Mouse (Mus musculus) cerebellum, adult 18-20 months (tissue): ENCODE data around the gene Rnf114.

Experiments
- DNase-seq, 2 experiments: peaks; one replicate each; pipeline ENCODE4 v3.0.0; 2021

Rnf114 gene

DNA sequence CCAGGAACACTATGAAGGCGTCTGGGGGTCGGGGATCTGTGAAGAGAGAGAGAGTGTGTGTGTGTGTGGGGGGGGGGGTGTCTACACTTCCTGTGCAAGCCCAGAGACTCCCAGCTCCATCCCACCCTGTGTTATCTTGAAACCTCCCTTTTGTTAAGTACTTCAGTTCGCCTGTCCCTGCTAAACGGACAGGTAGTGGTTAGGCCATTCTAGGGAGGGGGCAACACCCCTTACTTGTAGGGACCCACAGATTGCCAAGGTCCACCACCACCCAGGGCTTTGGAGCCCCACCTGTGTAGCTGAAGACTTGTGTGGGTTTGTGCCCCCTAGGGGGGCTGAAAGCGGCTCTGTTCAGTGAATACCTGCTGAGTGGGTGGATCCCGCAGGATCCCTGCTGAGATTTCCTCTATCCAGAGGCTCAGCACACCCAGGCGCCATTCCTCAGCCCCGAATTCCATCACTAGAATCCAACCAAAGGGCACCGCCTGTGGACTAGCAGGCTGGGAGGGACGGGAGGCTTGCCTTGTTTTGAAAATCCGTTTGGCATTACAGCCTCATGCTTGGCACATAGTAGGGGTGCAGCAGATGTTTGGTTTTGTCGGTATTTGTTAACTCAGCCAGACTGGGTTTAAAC lies 48.1 kb downstream of the Rnf114 start:
- no peak for DNase-seq

DNA sequence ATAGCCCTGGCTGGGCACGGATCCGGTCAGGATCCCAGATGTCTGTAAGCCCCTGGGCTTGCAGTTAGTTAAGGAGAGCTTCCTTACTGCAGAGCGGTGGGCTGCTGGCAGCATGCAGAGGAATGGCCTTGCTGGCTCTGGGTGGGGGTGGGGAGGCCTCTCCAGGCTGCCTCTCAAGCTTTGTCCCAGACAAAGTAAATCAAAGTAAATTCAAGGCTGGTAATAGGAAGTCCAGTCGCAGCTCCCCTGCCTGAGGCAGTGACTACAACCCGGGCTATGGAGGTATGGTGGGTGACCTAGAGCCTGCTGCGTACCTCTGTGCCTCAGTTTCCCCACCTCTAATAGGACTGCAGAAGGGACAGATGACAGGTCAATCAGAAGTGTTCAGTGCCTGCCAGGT lies 48.9 kb downstream of the Rnf114 start:
- no peak for DNase-seq

DNA sequence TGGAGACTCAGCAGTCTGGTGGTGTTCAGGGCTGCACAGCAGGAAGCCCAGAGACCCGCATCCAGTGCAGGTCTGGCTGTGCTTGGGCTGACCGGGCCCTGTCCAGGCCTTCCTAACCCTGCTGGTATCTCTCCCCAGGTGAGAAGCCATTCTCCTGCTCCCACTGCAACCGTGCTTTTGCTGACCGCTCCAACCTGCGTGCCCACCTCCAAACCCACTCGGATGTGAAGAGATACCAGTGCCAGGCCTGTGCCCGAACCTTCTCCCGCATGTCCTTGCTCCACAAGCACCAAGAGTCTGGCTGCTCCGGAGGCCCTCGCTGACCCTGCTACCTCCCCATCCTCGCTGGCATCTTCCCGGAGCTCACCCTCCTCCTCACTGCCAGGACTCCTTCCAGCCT lies 49.3 kb downstream of the Rnf114 start:
- DNase-seq, result no peak

DNA sequence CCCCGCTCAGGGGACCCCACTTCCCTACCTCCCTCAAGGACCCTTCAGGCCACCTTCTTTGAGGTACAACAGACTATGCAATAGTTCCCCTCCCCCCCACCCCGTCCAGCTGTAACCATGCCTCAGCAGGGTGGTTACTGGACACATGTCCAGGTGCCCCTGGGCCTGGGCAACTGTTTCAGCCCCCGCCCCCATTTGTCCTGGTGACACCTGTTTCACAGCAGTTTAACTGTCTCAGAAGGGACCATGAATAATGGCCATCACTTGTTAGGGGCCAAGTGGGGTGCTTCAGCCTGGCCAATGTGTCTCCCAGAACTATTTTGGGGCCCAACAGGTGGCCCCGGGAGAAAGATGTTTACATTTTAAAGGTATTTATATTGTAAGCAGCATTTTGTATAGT lies 49.9 kb downstream of the Rnf114 start:
- DNase-seq, result no peak

DNA sequence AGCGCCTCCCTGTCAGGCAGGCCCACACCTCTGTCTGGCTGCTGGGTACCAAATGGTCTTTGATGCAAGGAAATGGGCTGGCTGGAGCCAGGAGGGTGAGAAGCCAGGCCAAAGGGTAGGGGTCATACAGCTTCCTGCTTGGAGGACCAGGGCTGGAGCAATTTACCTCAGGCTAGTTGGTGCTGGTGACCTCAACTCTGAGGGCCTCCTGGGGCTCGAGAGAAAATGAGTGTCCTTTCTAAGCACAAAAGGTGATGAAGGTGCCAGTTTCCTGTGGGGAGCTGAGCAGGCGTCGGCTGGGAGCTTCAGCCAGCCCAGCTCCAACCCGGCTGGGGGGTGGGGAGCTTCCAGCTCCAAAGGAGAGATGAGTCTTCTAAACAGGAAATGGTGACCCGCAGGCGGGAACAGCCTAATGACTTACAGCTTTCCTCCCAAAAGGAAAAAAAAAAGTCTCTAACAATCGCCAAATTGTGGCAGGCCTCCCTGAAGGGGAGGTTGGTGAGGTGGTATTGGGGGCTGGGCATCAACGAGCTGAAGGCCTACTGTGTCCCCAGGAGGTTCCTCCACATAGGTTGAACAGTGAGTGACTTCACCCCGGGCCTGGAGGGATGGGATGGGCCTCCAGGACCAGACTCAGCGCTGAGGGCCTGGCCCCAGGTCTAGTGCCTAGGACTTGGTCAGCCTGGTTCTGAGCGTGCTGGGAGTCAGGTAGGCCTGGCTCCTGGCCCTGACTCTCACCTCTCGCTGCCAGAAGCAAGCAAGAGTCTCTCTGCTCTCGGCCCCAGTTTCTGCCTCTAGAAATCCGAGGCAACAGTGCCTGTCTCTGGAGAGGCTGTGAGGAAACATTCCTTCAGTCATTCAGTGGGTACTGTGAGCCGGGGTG lies 50.9 kb downstream of the Rnf114 start:
- peak in 1 of 2 experiments; percentile 12 for DNase-seq

GRCm38 (mm10) chr2:167544004-167544356 lies 51.5 kb downstream of the Rnf114 start:
- DNase-seq, result no peak

DNA sequence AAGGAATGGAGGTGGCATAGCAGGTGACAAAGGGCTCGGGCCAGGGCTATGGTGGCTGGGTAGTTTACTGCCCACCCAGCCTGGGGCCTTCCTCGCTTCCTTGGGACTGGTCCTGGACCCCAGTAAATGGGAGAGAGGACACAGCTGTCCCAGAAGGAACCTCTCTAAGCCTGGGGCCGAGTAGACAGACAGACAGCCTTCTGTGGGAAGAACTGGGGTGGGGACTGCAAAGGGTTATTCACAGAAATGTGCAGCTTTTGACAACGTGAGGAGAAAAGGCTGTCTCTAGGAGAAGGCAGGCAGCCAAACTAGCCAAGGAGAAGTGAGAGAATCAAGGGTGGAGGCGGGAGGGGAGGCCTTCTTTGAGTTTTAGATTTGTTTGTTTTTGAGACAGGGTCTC lies 52.0 kb downstream of the Rnf114 start:
- DNase-seq, result no peak

DNA sequence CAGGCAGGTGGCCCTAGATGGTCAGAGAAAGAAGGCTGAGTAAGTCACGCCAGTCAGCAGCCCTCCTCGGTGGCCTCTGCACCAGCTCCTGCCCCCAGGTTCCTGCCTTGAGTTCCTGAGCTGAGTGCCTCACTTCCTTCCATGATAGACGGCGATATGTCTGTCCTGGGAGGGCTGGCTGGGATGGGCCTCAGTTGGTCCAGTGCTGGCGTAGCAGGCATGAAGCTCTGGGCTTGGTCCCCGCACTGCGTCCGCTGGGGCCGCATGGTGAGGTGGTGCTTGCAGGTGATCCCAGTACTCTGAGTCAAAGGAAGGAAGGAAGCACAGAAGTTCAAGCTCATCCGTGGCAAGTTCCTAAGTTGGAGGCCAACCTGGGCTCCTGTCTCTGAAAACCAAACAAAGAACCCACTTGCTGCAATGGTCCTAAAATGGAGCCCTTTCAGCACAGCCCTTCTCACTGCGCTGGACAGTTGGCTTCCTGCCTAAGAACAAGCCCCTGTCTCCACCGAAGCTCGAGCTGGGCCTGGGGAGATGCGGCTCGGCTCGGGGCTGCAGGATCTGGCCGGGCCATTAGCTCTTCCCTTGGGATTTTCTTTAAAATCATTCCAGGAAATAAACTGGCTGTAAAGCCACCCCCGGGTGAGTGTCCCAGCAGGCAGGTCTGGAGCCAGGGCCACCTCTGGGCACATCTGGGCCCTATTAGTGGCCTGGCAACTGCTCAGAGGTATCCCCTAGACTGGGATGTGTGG lies 54.2 kb downstream of the Rnf114 start:
- DNase-seq, result no peak

DNA sequence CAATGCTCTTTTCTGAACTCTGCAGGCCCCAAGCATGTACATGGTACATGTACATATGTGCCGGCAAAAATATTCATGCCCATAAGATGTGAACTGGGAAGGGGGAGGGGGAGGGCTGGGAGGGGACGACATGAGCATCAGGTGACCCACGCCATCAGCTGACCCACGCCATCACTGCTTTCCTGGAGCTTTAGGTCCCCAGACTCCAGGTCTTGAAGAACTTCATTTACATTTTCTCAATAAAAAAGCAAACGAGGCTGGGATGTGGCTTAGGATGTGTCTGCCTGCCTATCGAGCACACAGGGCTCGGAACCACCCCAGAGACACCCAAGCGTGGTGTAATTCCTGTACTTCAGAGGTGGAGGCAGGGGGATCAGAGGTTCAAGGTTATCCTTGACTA lies 55.0 kb downstream of the Rnf114 start:
- DNase-seq, result no peak

DNA sequence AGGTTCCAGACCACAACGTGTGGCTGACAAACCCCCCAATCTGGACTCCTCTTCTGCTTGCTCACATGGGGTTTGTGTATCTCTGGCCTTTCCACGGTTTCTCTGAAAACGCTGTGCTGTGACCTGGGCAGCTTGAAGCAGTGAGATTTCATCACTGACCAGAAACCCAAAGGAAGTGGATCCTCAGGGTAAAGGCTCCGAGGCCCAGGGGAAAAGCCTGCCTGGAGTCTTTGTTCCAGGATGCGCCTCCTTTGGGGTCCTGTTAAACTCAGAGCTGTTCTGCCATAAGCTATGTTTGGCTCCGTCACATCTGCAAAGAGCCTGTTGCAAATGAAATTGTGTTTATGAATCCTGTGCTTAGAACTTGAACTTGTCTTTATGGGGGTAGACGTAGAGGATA lies 56.5 kb downstream of the Rnf114 start:
- no peak for DNase-seq

GRCm38 (mm10) chr2:167550341-167550854 lies 58.0 kb downstream of the Rnf114 start:
- DNase-seq, result no peak

DNA sequence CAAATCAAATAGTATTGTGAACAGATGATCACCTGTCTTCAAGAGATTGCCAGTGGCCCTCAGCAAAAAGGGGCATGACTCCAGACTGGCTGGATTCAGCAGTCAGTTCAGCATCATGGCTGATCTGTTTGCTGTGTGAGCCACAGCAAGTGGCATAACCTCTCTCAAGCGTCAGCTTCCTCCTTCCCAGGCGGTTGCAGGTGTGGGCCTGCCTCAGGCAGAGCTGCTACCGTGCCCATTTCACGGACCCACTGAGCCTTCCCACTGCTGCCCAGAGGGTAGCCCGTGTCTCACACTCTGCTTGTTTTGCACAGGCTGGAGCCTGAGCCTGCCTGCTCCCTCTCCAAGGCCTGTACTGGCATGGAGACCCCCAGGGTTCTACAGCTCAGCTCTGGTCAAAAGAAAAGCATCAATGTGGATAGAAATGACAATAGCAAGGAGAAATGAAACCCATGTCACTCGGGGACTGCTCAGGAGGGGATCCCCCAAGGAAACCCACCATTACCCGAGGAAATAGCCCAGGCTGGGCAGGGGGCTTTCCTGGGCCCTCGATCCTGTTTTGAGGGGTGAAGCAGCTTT lies 59.0 kb downstream of the Rnf114 start:
- no peak for DNase-seq

DNA sequence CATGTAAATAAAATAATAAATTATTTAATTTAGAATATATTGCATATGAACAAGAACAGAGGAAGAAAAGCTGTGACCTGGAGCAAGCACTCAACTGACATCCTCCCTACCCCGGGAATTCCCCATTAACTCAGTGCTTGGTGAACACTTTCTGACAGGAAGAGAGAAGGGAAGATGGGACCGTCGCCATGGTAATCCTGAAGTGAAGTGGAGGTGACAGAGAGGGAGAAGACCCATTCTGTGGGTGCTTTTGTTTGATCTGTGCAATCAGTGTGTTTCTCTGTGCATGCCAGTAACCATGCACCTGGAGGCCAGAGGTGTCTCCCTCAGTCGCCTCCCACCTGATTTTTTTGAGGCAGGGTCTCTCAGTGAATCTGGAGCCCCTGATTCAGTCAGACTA lies 59.8 kb downstream of the Rnf114 start:
- DNase-seq, result no peak

DNA sequence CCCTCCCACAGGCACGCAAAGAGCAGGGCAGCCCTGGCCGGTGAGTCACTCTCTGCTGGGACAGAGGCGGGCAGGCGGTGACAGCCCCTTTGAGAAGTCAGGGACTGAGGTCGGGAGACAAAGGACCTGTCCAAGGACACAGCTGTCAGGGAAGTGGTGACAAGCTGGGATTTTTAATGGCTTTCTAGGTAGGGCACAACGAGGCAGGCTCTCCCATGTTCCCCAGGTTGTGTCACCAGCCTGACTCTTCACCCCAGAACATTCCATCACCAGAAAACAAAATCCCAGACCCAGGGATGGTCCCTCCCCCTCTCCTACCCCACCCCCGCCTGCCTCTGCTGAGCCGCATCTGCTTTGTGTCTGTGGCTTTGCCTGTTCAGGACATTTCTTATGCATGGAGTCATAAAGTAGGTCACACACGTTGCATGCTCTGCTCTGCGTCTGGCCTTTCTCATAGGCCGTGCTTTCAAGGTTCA lies 60.5 kb downstream of the Rnf114 start:
- DNase-seq, result no peak

- no peak for DNase-seq
Observed at GRCm38 (mm10) chr2:167555766-167556165, 63.3 kb downstream of the Rnf114 start.

GRCm38 (mm10) chr2:167559413-167559812 lies 67.0 kb downstream of the Rnf114 start:
- no peak for DNase-seq

GRCm38 (mm10) chr2:167562101-167562500 lies 69.7 kb downstream of the Rnf114 start:
- no peak for DNase-seq

DNA sequence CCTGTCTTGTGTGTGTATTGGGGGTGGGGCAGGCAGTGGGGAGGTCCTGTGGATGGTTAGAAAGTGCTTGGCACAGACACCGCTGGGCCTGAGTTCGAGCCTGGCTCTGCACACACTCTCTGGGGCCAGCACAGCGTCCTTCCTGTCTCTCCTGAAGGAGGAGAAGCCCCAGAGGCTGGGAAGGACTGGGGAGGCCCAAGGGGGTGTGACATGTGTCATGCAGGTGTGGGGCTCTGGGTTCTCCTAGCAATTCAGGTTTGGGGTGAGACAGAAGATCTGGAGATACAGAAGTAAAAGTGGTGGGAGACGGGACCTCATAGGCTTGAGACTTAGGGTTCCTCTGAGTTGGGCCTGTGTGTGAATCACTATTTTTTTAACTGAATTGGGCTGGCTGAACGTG lies 70.6 kb downstream of the Rnf114 start:
- DNase-seq, result no peak

- DNase-seq, result no peak
Observed at GRCm38 (mm10) chr2:167563703-167564102, 71.3 kb downstream of the Rnf114 start.

- no peak for DNase-seq
Observed at GRCm38 (mm10) chr2:167564551-167565311, 72.3 kb downstream of the Rnf114 start.

DNA sequence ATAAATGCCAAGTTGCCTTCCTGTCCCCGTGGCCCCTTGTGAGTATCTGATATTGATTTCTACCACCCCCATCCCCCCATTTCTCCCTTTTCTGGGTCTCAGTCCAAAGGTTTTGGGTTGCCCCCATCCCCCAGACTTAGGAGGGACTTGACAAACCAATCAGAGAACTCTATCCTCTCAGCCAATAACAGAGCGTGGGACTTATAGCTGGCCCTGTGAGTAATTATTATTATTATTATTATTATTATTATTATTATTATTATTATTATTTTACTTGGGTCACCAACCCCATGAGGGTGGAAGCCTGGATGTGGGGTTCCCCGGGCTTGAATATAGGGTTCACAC lies 72.8 kb downstream of the Rnf114 start:
- no peak for DNase-seq

- DNase-seq, result no peak
Observed at GRCm38 (mm10) chr2:167565682-167566081, 73.2 kb downstream of the Rnf114 start.
